Mouse (Mus musculus) limb, embryonic 12.5 days (tissue): ENCODE results near the gene Kyat3. TPM values are rescaled to one million over a fixed set of nuclear protein-coding genes. Genes with fewer than 3 reads are reported as not detected.
"Not testable (repeated sequence)": the region's sequence is repeated elsewhere in the genome, so short reads cannot be mapped to it uniquely, and the experiment has no call there.

ENCODE experiments used
- ATAC-seq: fragments of 200-750 bp; cut with Nextera tagmentation; 2 replicates; pipeline ENCODE4 v1.8.0; 2017; ENCODE audit warnings: low read depth, moderate TSS enrichment; ENCODE audit not compliant: insufficient number of reproducible peaks, insufficient read depth, low FRiP score, low TSS enrichment
- H3K27ac ChIP-seq: fragments of 300-500 bp; sonication (generic); 2 replicates; pipeline ENCODE4 v1.5.1; 2016; ENCODE audit warnings: mild to moderate bottlenecking, moderate library complexity
- H3K27me3 ChIP-seq: fragments of 300-500 bp; sonication (generic); 2 replicates; pipeline ENCODE4 v1.6.1; 2016; ENCODE audit warnings: mild to moderate bottlenecking, moderate library complexity
- H3K36me3 ChIP-seq: fragments of 300-500 bp; sonication (generic); 2 replicates; pipeline ENCODE4 v1.6.1; 2016; ENCODE audit warnings: mild to moderate bottlenecking, moderate library complexity
- H3K4me1 ChIP-seq: fragments of 300-500 bp; sonication (generic); replicated peaks from 2 replicates; pipeline ENCODE4 v1.6.1; 2016
- H3K4me2 ChIP-seq: fragments of 300-500 bp; sonication (generic); 2 replicates; pipeline ENCODE4 v1.6.1; 2016; ENCODE audit warnings: mild to moderate bottlenecking, moderate library complexity
- H3K4me3 ChIP-seq: fragments of 300-500 bp; sonication (generic); replicated peaks from 2 replicates; pipeline ENCODE4 v1.5.1; 2016; ENCODE audit warnings: mild to moderate bottlenecking
- H3K9ac ChIP-seq: fragments of 300-500 bp; sonication (generic); replicated peaks from 2 replicates; pipeline ENCODE4 v1.6.1; 2016; ENCODE audit warnings: mild to moderate bottlenecking, moderate library complexity
- H3K9me3 ChIP-seq: fragments of 300-500 bp; sonication (generic); 2 replicates; pipeline ENCODE4 v1.6.1; 2016; ENCODE audit warnings: mild to moderate bottlenecking, moderate library complexity
- WGBS: fragments of 180-500 bp; shearing (Covaris S2); methylation state at CpG from one replicate; pipeline ENCODE4 v1.1.7; 2016; 5-methylcytosine and 5-hydroxymethylcytosine counted together
- polyA plus RNA-seq: library from polyadenylated mRNA; unstranded; fragments of >200 nt; fragmentation: Nextera tagmentation; extraction: Ambion mirVana; gene quantifications from 2 replicates; pipeline ENCODE4 v1.2.1, GENCODE M21; 2016

The Kyat3 gene
- polyA plus RNA-seq, 1 experiment from 2014 or later: 15.7 TPM

GRCm38 (mm10) chr3:142710360-142711007, 9.6 kb downstream of the Kyat3 start:
- H3K9ac ChIP-seq: no peak overlapping the region
- no peaks in the 10 kb centered on the region for H3K4me1 ChIP-seq
- ATAC-seq: 0 out of 2 replicates have a peak, but pooled peaks have one; percentile 15
- H3K4me2 ChIP-seq: no peak overlapping the region
- no peaks in the 10 kb centered on the region for H3K27me3 ChIP-seq
- WGBS: 20% methylated on average over 10 of the region's 10 CpGs
- H3K9me3 ChIP-seq: peaks cover 14% of the 10 kb centered on the region; the same call in 1 of the 2 replicates
- H3K36me3 ChIP-seq: peaks cover 5% of the 10 kb centered on the region; the same call in 1 of the 2 replicates
- H3K4me3 ChIP-seq: no peak overlapping the region
- no peak overlapping the region for H3K27ac ChIP-seq

- Histone ChIP-seq H3K27me3 (no peaks in the 10 kb centered on the region), H3K4me3 (no peak overlapping the region), H3K27ac (no peak overlapping the region), H3K9ac (no peak overlapping the region), H3K9me3 (peaks cover 14% of the 10 kb centered on the region; the same call in 1 of the 2 replicates), H3K4me2 (no peak overlapping the region), H3K36me3 (peaks cover 5% of the 10 kb centered on the region; the same call in 1 of the 2 replicates), H3K4me1 (no peaks in the 10 kb centered on the region)
- ATAC-seq: no peak
- 90% methylated on average over 5 of the region's 5 CpGs for WGBS
These were observed 10.5 kb downstream of the Kyat3 start for GRCm38 (mm10) chr3:142711372-142711771.

GRCm38 (mm10) chr3:142712401-142713040, 11.7 kb downstream of the Kyat3 start:
- 95% methylated on average over 18 of the region's 18 CpGs for WGBS
- not testable (repeated sequence) for H3K4me1 ChIP-seq, H3K36me3 ChIP-seq, ATAC-seq, H3K4me3 ChIP-seq, H3K4me2 ChIP-seq, H3K9ac ChIP-seq, H3K27ac ChIP-seq, H3K27me3 ChIP-seq
- H3K9me3 ChIP-seq: peaks cover 14% of the 10 kb centered on the region; the same call in 1 of the 2 replicates

GRCm38 (mm10) chr3:142725481-142725880, 24.6 kb downstream of the Kyat3 start:
- H3K9me3 ChIP-seq: no peaks in the 10 kb centered on the region
- no peak overlapping the region for H3K4me2 ChIP-seq
- H3K27me3 ChIP-seq: no peaks in the 10 kb centered on the region
- no peak overlapping the region for H3K9ac ChIP-seq
- H3K36me3 ChIP-seq: 0 out of 2 replicates have a peak, but pooled peaks cover 5% of the 10 kb centered on the region
- 46% methylated on average over 2 of the region's 2 CpGs for WGBS
- peaks cover 12% of the 10 kb centered on the region; the same call in 1 of the 2 replicates for H3K4me1 ChIP-seq
- H3K27ac ChIP-seq: no peak overlapping the region
- no peak overlapping the region for H3K4me3 ChIP-seq
- ATAC-seq: 0 out of 2 replicates have a peak, but pooled peaks have one; percentile 82

- WGBS: 80% methylated on average over 22 of the region's 22 CpGs
- Histone ChIP-seq H3K4me2 (no peak overlapping the region), H3K27ac (no peak overlapping the region), H3K9me3 (no peaks in the 10 kb centered on the region), H3K4me1 (peaks cover 12% of the 10 kb centered on the region; the same call in 1 of the 2 replicates), H3K27me3 (no peaks in the 10 kb centered on the region), H3K36me3 (0 out of 2 replicates have a peak, but pooled peaks cover under 1% of the 10 kb centered on the region), H3K9ac (no peak overlapping the region), H3K4me3 (no peak overlapping the region)
- ATAC-seq: no peak
These were observed 25.3 kb downstream of the Kyat3 start for GRCm38 (mm10) chr3:142725969-142726672.

GRCm38 (mm10) chr3:142734291-142734690, 33.4 kb downstream of the Kyat3 start:
- WGBS: 90% methylated on average over 12 of the region's 12 CpGs
- no peak for ATAC-seq
- H3K36me3 ChIP-seq: 0 out of 2 replicates have a peak, but pooled peaks cover 3% of the 10 kb centered on the region

GRCm38 (mm10) chr3:142740896-142741295, 40.0 kb downstream of the Kyat3 start:
- Histone ChIP-seq H3K9me3 (no peaks in the 10 kb centered on the region), H3K27me3 (no peaks in the 10 kb centered on the region), H3K4me1 (no peaks in the 10 kb centered on the region), H3K4me3 (no peak overlapping the region), H3K27ac (no peak overlapping the region), H3K4me2 (no peak overlapping the region), H3K36me3 (0 out of 2 replicates have a peak, but pooled peaks cover 3% of the 10 kb centered on the region), H3K9ac (no peak overlapping the region)
- ATAC-seq: no peak
- whole genome bisulfite sequencing: 84% methylated on average over 7 of the region's 7 CpGs

More at GRCm38 (mm10) chr3:142734291-142734690, 33.4 kb downstream of the Kyat3 start:
- no peak overlapping the region for H3K4me3 ChIP-seq
- H3K27ac ChIP-seq: no peak overlapping the region
- H3K9me3 ChIP-seq: no peaks in the 10 kb centered on the region
- no peak overlapping the region for H3K9ac ChIP-seq
- no peak overlapping the region for H3K4me2 ChIP-seq
- H3K4me1 ChIP-seq: no peaks in the 10 kb centered on the region
- no peaks in the 10 kb centered on the region for H3K27me3 ChIP-seq

GRCm38 (mm10) chr3:142743973-142744898, 43.4 kb downstream of the Kyat3 start:
- no peaks in the 10 kb centered on the region for H3K4me1 ChIP-seq
- no peak overlapping the region for H3K27ac ChIP-seq
- WGBS: 61% methylated on average over 21 of the region's 21 CpGs
- H3K9ac ChIP-seq: no peak overlapping the region
- no peaks in the 10 kb centered on the region for H3K27me3 ChIP-seq
- H3K4me2 ChIP-seq: no peak overlapping the region
- no peak overlapping the region for H3K4me3 ChIP-seq
- H3K9me3 ChIP-seq: no peaks in the 10 kb centered on the region
- no peaks in the 10 kb centered on the region for H3K36me3 ChIP-seq
- no peak; the same call in 1 of the 2 replicates for ATAC-seq

GRCm38 (mm10) chr3:142745076-142745475, 44.2 kb downstream of the Kyat3 start:
- H3K27ac ChIP-seq: no peak overlapping the region
- no peaks in the 10 kb centered on the region for H3K9me3 ChIP-seq
- H3K36me3 ChIP-seq: no peaks in the 10 kb centered on the region
- ATAC-seq: no peak
- no peak overlapping the region for H3K4me3 ChIP-seq
- no peaks in the 10 kb centered on the region for H3K4me1 ChIP-seq
- no peak overlapping the region for H3K4me2 ChIP-seq
- WGBS: 96% methylated on average over 2 of the region's 2 CpGs
- H3K9ac ChIP-seq: no peak overlapping the region
- no peaks in the 10 kb centered on the region for H3K27me3 ChIP-seq

- no peaks in the 10 kb centered on the region for H3K9me3 ChIP-seq
These were observed 46.8 kb downstream of the Kyat3 start for GRCm38 (mm10) chr3:142747673-142748072.

More at GRCm38 (mm10) chr3:142747673-142748072, 46.8 kb downstream of the Kyat3 start:
- Histone ChIP-seq H3K4me3 (no peak overlapping the region), H3K9ac (no peak overlapping the region), H3K4me1 (no peaks in the 10 kb centered on the region), H3K4me2 (no peak overlapping the region), H3K27me3 (no peaks in the 10 kb centered on the region), H3K36me3 (no peaks in the 10 kb centered on the region), H3K27ac (no peak overlapping the region)
- no peak for ATAC-seq
- 90% methylated on average over 7 of the region's 7 CpGs for WGBS
